Mouse (Mus musculus) frontal cortex, postnatal 10 days (tissue): ENCODE measurements at regions not wholly inside any gene's neighbourhood (a gene's known extent, or its start where the extent isn't known, plus 50 kb on each side); places are given as distances from the start of the nearest gene placed in this dataset.
"Not testable (repeated sequence)": the region's sequence is repeated elsewhere in the genome, so short reads cannot be mapped to it uniquely, and the experiment has no call there.

ENCODE experiments used
- DNase-seq, 2 experiments: peaks; one replicate each; pipeline ENCODE4 v3.0.0; 2022; ENCODE audit warnings: low spot score in 2 of 2, mixed read lengths in 1 of 2

- no peak for DNase-seq
Observed at GRCm38 (mm10) chr8:31518903-31519302, 1909.6 kb upstream of the 5930422O12Rik start.

DNA sequence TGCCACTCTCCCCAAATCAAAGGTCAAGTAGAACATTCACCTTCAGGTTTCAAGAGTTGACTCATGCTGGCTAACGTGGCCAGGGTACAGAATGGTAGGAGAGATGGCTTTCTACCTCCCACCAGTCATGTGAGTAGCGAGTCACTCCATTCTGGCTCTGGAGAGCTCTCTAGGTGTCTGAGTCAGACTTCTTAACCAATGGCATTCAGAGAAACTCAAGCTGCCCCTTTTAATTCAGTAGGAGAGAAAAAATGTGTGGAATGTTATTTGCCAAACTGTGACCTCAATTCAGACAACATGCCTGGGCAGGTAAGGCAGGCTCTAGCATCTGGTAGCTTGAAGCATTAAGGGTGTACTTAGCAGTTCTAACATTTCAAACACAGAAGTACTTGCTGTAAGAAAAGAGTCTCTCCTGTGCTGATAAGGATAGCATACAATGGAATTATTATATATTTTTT is 1907.5 kb upstream of the 5930422O12Rik start:
- DNase-seq, result no peak

GRCm38 (mm10) chr8:31525071-31525470 is 1903.4 kb upstream of the 5930422O12Rik start:
- no peak for DNase-seq

DNA sequence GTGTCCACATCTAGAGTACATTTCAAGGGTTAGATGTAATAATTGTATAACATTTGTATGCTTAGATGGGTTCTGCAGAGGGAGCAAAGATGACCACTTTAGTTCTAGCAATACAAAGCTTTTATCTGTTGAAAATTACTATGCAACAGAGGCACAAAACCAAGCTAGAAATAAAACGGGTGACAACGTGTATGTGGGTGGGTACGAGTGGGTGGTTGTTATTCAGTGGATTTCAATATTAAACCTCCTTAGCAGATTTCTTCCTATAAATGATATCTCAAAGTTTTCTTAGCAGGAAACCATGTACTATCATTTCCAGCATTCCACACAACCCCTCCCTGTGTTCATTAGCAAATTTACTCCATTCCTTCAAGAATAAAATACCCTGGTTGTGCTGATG is 1889.3 kb upstream of the 5930422O12Rik start:
- DNase-seq, result no peak

GRCm38 (mm10) chr8:31541646-31542045 is 1886.9 kb upstream of the 5930422O12Rik start:
- DNase-seq, result no peak

DNA sequence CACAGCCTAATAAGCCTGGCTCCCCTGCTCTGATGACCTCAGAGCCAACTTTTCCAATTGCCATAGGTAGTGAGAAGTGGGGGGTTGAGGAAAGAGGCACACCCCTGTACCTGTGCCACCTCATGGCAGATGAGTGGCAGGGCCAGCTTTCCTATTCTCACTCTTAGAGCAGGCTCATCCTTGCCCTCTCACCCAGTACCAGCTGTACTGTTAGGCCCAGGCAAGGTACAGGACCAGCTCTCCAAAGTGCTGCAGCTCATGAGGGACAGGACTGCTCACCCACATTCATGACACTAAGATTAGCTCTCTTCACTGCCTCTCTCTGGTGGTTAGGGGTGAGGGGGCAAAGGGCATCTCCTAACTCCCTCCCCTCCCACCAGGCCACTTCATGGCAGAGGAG is 1854.4 kb upstream of the 5930422O12Rik start:
- no peak for DNase-seq

DNA sequence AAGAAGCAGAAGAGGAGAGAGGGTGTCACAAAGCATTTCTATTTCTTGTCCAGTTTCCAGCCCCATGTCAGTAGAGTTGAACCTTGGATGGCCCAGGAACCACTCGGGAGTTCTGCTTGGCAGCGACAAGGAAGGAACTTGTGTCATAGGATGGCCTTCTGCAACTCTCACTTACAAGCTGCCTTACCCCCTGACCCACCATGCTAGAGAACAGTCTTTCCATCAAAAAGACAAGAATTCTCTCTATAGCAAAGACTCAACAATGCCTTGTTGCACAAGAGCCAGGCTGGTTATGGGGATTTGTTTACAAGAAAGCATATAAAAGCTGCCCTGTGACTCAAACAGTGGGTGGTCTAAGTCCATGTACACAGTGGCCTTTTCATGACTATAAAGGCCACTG is 1852.4 kb upstream of the 5930422O12Rik start:
- no peak for DNase-seq

DNA sequence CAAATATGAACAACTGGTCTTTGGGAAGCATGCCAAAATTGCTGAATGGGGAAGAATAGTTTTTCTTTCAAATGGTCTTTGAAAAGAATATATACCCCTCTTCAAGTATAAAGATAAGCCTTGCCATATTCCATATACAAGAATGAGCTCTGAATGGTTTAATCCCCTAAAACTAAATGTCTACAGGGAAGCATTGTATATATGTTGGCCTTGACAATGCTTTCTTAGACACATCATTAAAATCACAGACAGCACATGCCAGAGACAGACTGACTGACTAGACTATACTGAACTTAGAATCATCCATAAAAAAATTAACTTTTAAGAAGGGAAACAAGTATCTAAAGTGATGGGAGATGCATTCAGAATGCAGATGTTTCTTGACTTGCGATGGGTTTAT is 1843.8 kb upstream of the 5930422O12Rik start:
- DNase-seq, result no peak

DNA sequence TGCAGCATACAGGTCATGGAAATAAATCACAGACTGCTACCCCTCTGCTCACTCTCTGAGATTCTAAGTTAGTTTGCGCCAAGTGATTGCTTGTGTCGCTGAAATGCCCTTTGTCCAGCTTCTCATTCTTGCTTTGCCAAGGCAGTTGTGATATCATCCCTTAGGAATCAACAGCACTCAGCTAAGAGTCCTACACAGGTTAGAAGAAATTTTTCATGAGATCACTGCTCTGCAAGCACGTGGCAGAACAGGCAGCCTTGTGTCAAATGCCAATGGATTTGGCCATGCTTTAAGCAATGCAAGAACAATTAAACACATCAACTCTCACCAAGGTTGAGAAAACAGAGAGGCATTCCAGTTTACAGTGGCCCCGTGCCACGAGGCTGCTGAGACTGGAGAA is 1829.0 kb upstream of the 5930422O12Rik start:
- no peak for DNase-seq

DNA sequence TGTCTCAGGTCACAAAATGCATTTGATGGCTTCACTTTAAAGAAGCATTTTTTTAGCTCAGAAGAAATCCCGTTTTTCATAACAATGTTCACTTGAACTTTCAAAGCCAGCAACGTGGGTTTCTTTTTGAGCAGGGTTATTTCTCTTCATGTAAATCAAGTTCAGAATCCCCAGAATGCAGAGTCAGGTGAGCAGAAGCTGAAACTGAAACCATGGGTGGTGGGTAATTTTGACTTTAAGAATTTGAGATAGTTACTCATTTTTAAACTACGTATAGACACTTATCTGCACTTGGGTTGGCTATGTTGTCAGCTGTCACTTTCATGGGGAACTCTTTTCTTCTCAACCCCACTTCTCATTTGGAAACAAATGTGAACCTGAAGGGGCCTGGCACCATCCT is 1827.5 kb upstream of the 5930422O12Rik start:
- no peak for DNase-seq

- DNase-seq, result no peak
Observed at GRCm38 (mm10) chr8:31616501-31616900, 1812.0 kb upstream of the 5930422O12Rik start.

- no peak for DNase-seq
Observed at GRCm38 (mm10) chr8:31627708-31628107, 1800.8 kb upstream of the 5930422O12Rik start.

DNA sequence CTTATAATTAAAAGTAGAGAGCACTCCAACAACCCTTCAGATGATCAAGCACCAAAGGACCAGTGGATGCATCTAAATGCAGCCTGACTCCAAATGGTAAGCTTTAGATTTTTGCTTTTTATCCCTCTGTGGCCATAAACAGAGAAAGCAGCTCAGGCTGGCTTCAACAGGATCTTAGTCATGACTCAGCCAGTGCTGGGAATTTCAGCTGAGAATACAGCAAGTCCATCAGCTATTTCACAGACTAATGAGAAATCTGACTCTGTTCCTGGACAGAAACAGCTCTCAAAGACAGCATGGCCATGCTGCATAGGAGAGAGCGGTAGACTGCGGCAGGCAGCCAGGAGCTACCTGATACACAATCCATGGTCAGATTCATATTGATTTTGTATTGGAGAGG is 1800.4 kb upstream of the 5930422O12Rik start:
- DNase-seq, result no peak

GRCm38 (mm10) chr8:31638417-31638816 is 1790.1 kb upstream of the 5930422O12Rik start:
- DNase-seq, result no peak

GRCm38 (mm10) chr8:31663717-31664116 is 1764.8 kb upstream of the 5930422O12Rik start:
- no peak for DNase-seq

- DNase-seq, result no peak
Observed at GRCm38 (mm10) chr8:31665485-31665884, 1763.0 kb upstream of the 5930422O12Rik start.

DNA sequence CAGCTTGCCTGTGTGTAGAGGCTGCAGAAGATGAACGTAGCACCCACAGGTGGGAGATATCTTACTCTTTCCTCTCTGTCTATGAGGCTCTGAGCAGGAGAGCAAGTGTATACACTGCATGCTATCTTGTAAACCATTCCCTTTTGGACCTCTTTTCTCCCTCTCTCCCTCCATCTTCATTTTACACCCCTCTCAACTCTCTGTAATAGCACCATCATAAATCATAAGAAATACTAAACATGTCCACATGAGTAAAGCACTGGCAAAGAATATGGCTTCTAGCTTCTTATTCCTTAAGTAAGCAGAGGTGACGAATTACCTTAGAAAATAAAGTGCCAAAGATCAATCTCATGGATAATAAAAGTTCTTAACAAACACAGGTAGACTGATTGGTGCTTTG is 1724.3 kb upstream of the 5930422O12Rik start:
- no peak for DNase-seq

DNA sequence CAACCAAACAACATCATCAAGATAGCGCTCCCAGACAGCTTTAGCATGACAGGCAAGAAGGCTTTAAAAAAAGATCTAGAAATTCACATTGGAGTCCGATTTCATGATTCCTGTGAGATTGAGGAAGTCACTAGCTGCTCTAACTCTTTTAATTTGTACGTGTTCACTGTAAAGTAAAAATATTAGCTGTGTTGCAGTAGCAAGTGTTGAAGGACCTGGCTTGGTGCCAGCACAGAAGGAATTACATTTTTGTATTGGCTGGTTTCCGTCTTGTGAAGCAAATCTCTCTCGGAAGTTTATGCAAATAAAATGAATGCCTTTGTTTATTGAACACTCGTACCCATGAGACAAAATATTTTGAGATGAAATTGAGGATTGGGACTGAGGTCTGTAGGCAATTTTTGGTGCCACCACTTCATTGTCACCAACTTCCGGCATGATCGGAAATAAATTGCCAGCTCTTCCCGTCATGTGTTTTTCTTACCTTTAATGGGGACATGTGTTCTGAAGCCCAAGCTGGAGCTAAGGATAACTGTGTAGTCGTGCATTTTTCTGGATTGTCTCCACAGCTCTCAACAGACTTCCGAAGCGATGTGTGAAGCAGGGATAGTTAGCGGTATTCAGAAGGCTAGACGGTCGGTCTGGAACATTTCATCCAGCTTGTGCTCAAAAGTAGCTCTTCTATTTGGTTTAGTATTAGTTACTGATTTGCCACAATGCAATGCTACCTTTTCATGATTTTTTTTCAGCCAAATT is 1715.0 kb upstream of the 5930422O12Rik start:
- DNase-seq, result peak in 1 of 2 experiments; percentile 9

- no peak for DNase-seq
Observed at GRCm38 (mm10) chr8:31714077-31714458, 1714.4 kb upstream of the 5930422O12Rik start.

DNA sequence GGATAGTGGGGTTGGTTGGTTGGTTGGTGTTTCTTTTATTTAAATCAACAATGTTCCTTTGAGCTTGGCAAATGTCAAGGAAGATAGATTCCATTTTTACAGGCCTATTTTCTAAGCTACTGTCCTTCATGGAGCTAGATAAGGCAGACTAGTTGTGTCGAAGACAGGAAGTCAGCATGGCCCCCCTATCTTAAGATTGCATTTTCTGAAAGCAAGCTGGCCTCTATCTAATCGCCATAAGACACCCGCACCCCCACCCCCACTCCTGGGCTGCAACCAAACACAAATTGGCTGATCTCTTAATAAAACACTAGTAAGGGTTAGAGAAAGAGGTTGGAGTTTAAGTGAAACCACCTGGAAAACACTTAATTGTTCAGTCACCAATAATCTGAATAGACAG is 1708.5 kb upstream of the 5930422O12Rik start:
- DNase-seq, result no peak

- no peak for DNase-seq
Observed at GRCm38 (mm10) chr8:31720585-31720984, 1707.9 kb upstream of the 5930422O12Rik start.

DNA sequence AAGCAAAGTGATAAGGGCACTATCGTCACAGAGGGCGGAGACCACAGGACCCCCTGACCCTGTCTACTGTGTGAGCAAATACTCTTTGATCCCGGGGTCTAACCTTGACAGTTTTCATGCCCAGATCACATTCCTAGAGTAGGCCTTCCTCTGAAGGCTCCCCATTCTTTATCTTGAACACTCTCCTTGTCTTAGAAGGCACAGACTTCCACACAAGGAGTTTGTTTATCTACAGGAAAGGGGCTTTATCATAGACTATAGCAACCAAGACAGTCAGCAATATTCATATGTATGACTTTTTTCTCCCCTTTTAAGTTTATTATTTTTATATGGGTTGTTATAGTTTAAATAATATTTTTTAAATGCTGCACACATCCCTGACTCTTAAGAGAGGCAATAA is 1703.1 kb upstream of the 5930422O12Rik start:
- DNase-seq, result no peak

- no peak for DNase-seq
Observed at GRCm38 (mm10) chr8:31735610-31736009, 1692.9 kb upstream of the 5930422O12Rik start.

DNA sequence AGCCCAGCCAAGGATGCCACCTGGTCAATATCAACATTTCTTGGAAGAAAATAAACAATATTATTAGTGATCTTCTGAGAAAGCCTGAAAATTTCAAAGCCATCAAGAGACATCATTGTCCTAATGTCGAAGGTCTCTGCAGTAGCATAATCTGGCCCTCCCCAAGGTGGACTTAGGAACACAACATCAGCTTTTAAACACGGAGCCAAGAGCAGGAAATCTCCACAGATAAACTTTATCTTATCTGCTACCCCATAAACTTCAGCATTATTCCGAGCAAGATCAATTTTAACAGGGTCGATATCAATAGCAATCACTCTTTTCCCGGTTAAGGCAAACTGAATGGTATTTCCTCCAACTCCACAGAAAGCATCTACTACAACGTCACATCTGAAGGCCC is 1691.2 kb upstream of the 5930422O12Rik start:
- DNase-seq, result not testable (repeated sequence)
